Mouse (Mus musculus) left cerebral cortex, postnatal 14 days (tissue): ENCODE results near the gene Atp8b2. TPM values are rescaled to one million over a fixed set of nuclear protein-coding genes. Genes with fewer than 3 reads are reported as not detected.

Experiments used
- DNase-seq, 2 experiments: peaks; one replicate each; pipeline ENCODE4 v3.0.0; 2021 to 2022; ENCODE audit warnings: low spot score in 2 of 2, mixed read lengths in 1 of 2
- intact Hi-C: fragments of 180-260 bp; cut with DNase I; formaldehyde crosslinking; loops from one replicate; pipeline ENCODE4 v1.15.1; 2025
- long read RNA-seq, 2 experiments: library from polyadenylated mRNA; stranded (forward); transcript quantifications; one replicate each; pipeline ENCODE4 v2.0.0; 2021
- total RNA-seq, 2 experiments: library from RNA; stranded (reverse); gene quantifications; 2 replicates each; pipeline ENCODE4 v1.2.3; 2021

Gene Atp8b2
- 10 to 100 TPM; 94.6 to 95.2 TPM for total RNA-seq
- long read RNA-seq, experiment 1, full-length matches to known transcripts = 15 of 31 reads
- long read RNA-seq, experiment 1, partial matches to known transcripts = 10 of 31 reads
- long read RNA-seq, experiment 1, other reads (novel, unspliced or antisense) = 6 of 31 reads
- long read RNA-seq, experiment 2, full-length matches to known transcripts = 17 of 39 reads
- long read RNA-seq, experiment 2, partial matches to known transcripts = 10 of 39 reads
- long read RNA-seq, experiment 2, other reads (novel, unspliced or antisense) = 12 of 39 reads

- intact Hi-C loops = loop anchor here (5.0 kb wide), 1 partner anchor 34 kb away; the partner anchor contains the start of gene Hax1
- DNase-seq = peak; percentile 48 to 69
Observed at GRCm38 (mm10) chr3:89963221-89963763, at the start of gene Atp8b2. Gene Atp8b2, minus strand, starts transcription at chr3:89963508.

- DNase-seq = no peak
- intact Hi-C loops = loop anchor here (5.0 to 10.0 kb wide), 2 partner anchors 37 to 1695 kb away; no protein-coding TSS in a partner anchor
Observed at GRCm38 (mm10) chr3:90010291-90010690, 47.0 kb upstream of the Atp8b2 start.

- no peak for DNase-seq
- intact Hi-C loops = no loop called here
Observed at GRCm38 (mm10) chr3:90004091-90004796, 40.9 kb upstream of the Atp8b2 start.

GRCm38 (mm10) chr3:89999830-90000229 lies 36.5 kb upstream of the Atp8b2 start:
- DNase-seq = no peak
- intact Hi-C loops = loop anchor here (5.0 kb wide), 1 partner anchor 38 kb away; the partner anchor contains the start of gene Atp8b2

GRCm38 (mm10) chr3:89999090-89999489 lies 35.8 kb upstream of the Atp8b2 start:
- intact Hi-C loops = loop anchor here (5.0 kb wide), 1 partner anchor 37 kb away; the partner anchor contains the start of gene Atp8b2
- peak; percentile 6 to 15 for DNase-seq

- intact Hi-C loops = loop anchor here (5.0 kb wide), 1 partner anchor 36 kb away; the partner anchor contains the start of gene Atp8b2
- peak; percentile 97 for DNase-seq
Observed at GRCm38 (mm10) chr3:89998612-89999054, 35.3 kb upstream of the Atp8b2 start, which contains the start of gene Hax1. Gene Hax1, minus strand, starts transcription at chr3:89998780.

DNA sequence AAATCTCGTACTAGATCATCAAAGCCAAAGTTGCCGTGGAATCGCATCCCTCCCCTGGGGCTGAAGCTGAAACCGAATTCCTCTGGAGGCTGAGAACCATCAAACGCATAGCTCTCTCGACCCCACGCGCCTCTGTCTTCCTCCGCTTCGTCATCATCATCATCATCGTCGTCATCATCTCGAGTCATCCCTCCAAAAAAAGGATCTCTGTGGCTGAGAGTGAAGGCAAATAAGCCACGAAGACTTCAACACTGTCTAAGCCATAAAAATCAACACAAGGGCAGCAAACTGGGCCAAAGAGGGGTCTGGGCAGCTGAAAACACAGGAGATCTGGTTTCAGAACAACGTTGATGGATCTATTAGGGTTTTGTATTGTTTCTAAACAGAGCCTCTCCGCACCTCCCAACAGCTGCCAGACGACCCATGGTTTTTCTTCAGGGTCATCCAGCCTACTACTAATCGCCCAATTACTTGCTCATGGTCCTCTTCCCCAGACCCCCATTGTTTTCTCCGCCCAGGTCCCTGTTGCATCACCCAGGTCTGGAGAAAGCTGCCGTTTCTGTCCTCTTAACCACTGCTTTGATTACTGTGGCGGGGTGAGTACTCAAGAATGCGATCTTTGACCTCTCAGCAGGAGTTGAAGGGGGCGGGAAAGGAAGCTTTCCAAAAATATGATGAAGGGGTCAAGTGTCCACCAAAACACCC lies 34.6 kb upstream of the Atp8b2 start:
- intact Hi-C loops = loop anchor here (5.0 kb wide), 1 partner anchor 36 kb away; the partner anchor contains the start of gene Atp8b2
- peak; percentile 27 to 39 for DNase-seq

GRCm38 (mm10) chr3:89994807-89995515 lies 31.7 kb upstream of the Atp8b2 start:
- no peak for DNase-seq
- intact Hi-C loops = loop anchor here (5.0 kb wide), 1 partner anchor 33 kb away; the partner anchor contains the start of gene Atp8b2

- intact Hi-C loops = no loop called here
- no peak for DNase-seq
Observed at GRCm38 (mm10) chr3:89987822-89988221, 24.5 kb upstream of the Atp8b2 start.

DNA sequence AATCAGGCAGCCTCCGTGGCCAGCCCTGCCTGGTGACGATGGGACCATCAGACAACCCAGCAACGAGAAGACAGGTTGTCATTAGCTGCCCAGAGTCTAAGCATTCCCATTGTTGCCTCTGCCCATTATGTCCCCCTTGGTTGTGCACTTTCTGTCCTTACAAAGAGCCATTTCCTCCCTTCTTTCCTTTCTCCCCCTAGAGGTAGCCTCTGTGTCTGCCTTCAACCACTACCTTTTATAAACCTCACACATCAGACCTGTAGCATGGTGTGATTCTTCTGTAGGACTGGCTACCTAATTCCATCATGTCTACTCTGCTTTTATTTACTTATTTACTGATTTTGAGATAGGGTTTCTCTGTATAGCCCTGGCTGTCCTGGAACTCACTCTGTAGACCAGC lies 23.9 kb upstream of the Atp8b2 start:
- no peak for DNase-seq
- intact Hi-C loops = no loop called here

DNA sequence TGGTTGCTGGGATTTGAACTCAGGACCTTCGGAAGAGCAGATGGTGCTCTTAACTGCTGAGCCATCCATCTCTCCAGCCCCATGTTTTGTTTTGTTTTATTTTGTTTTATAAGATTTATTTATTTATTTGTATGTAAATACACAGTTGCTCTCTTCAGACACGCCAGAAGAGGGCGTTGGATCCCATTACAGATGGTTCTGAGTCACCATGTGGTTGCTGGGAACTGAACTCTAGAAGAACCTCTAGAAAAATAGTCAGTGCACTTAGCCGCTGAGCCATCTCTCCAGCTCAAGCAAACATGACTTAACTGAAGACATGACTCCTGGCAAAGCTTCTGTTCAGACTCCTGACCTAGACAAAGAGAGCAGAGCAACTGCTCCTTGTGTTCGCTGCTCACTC lies 19.1 kb upstream of the Atp8b2 start:
- no peak for DNase-seq

DNA sequence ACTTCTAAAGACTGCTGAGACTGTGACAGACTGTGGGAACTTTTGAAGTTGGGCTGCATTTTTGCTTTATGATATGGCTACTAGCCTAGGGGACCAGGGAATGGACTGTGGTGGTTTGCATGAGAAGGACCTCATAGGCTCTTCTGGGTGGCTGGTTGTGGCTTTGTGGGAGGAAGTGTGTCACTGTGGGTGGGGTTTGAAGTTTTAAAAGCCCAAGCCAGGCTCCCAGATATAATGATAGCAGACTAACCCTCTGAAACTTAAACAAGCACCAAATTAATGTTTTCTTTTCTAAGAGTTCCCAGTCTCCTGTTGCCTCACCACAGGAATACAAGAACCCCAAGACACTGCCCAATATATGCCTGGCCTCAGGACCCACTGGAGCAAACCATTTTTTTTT lies 13.6 kb upstream of the Atp8b2 start:
- intact Hi-C loops = no loop called here
- no peak for DNase-seq

More for the DNA sequence above, 19.1 kb upstream of the Atp8b2 start:
- intact Hi-C loops = no loop called here

GRCm38 (mm10) chr3:89968509-89968908 lies 5.2 kb upstream of the Atp8b2 start:
- intact Hi-C loops = no loop called here
- no peak for DNase-seq

GRCm38 (mm10) chr3:89966946-89967345 lies 3.6 kb upstream of the Atp8b2 start:
- intact Hi-C loops = no loop called here

DNA sequence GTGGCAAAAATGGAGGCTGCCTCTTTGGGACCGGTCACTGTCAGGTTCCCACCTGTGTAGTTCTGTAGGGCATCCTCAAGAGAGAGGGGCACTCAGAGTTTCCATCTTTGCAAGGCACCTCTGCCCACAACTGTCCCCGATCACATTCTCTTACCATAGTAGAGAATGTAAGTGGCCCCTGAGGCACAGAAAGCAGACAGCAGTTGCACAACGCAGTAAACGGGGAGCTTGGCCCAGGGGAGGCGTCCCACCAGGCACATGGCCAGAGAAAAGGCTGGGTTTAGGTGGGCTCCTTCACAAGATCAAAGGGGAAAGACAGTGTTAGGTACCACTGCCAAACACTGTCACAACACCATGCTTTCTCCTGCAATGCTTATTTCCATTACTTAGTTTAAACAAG lies 2.7 kb upstream of the Atp8b2 start:
- no peak for DNase-seq
- intact Hi-C loops = no loop called here

More at GRCm38 (mm10) chr3:89966946-89967345, 3.6 kb upstream of the Atp8b2 start:
- DNase-seq = no peak

GRCm38 (mm10) chr3:89965557-89965956 lies 2.2 kb upstream of the Atp8b2 start:
- no peak for DNase-seq
- intact Hi-C loops = no loop called here

GRCm38 (mm10) chr3:89963926-89964739 lies 825 bp upstream of the Atp8b2 start:
- intact Hi-C loops = loop anchor here (5.0 kb wide), 1 partner anchor 33 kb away; the partner anchor contains the start of gene Hax1
- peak; percentile 69 to 73 for DNase-seq

DNA sequence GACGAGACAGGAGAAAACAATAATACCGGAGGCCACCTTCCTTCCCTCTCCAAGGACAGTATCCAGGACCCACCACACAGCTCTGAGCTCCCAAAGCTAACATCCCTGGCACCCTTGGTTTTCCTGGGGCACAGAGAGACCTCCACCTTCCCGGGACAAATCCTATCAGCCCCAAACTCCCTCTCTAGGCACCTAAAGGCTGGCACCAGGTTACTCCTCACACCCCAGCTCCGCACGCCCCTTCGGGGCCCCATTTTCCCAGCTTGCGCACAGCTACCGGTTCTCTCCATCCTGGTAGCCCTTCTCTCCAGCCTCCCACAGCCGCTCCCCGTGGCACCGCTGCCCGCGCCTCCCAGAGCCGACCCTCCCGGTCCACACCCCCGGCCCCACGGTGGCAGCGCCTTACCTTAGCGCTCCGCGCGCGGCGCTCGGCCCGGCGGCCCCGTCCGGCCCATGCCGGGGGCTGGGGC lies 522 bp downstream of the Atp8b2 start:
- intact Hi-C loops = loop anchor here (5.0 kb wide), 1 partner anchor 35 kb away; the partner anchor contains the start of gene Hax1
- DNase-seq = no peak
